8 mouse cellular contexts compared by ENCODE assay signal in the genomic region with DNA sequence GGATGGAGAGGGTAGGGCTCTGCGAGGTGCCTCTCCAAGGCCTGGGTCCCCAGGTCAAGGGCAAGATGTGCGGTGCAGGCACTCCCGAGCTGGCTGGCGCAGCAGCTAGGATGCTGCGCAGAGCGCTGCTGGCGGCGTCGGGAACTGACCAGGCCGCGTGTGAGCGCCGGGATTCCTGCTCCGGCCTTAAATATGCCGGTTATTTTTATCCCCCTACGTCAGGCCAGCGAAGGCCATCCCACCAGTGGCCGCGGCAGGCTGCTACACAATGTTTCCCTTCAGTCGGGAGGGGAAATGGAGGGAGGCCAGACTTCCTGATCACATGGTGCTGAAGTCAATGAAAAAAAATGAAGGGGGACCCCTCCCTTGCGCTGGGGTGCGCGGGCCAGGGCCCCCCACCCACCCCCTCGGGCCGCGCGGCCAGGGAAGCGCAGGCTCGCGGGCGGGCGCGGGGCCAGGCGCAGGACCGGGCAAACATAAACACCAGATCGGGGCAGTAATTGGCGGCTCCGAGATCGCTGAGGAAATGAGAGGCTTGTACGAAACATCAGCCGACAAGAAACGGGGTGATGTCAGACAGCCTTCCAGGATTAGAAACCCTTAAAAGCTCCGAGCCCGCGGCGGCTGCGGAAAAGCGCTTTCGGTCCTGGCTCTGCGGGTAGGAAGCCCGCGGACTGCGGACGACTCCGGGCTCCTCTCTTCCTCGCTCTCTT.
DNase-seq lines count a peak whose midpoint lies in the region; ATAC-seq and TF ChIP-seq lines count a peak whose summit lies in the region.

No protein-coding gene starts in this region.

- peak; percentile 91 for ATAC-seq in hindbrain, embryonic 11.5 days (ENCODE audit: low FRiP score)
- ATAC-seq in lung, postnatal 0 days: peak; percentile 96

- peak; percentile 31 for DNase-seq in ES-CJ7 (ENCODE audit: low read depth, low spot score)
- peak; percentile 89 for DNase-seq in cerebellum, adult 9-10 months
- DNase-seq in frontal cortex, postnatal 10 days (ENCODE audit: low spot score in 2 of 2): peak; percentile 80 to 81
- DNase-seq in hindbrain, embryonic 11.5 days (ENCODE audit: low spot score): peak; percentile 81
- peak; percentile 79 for DNase-seq in layer of hippocampus, postnatal 14 days (ENCODE audit: low spot score in 2 of 2)
- peak; percentile 97 for DNase-seq in lung, postnatal 0 days (ENCODE audit: low spot score)
- peak; percentile 63 for DNase-seq in ovary, postnatal 10 days (ENCODE audit: low spot score)
- DNase-seq in thymus, adult 2 months: peak; percentile 14

- no peaks in the 10 kb centered on the region for H3K9me3 ChIP-seq in hindbrain, embryonic 11.5 days (ENCODE audit: control insufficient read depth, low read length)
- H3K9me3 ChIP-seq in lung, postnatal 0 days (ENCODE audit: low read length): no peaks in the 10 kb centered on the region

- peak; percentile 94 for TF ChIP-seq EP300 in lung, postnatal 0 days (IDR thresholded peaks at IDR 0.05)

- no peaks in the 10 kb centered on the region for H3K36me3 ChIP-seq in hindbrain, embryonic 11.5 days (ENCODE audit: control insufficient read depth, insufficient read depth, low read length)
- H3K36me3 ChIP-seq in lung, postnatal 0 days (ENCODE audit: insufficient read depth, low read length): no peaks in the 10 kb centered on the region
- no peaks in the 10 kb centered on the region for H3K36me3 ChIP-seq in thymus, adult 2 months (ENCODE audit: control insufficient read depth, insufficient read depth, low read length)

- WGBS in hindbrain, embryonic 11.5 days: under 1% methylated on average over 56 of the region's 56 CpGs
- 2% methylated on average over 55 of the region's 56 CpGs for WGBS in lung, postnatal 0 days
- 2% methylated on average over 56 of the region's 56 CpGs for WGBS in thymus, adult 2 months

- peak overlapping the region; percentile 71 for H3K4me2 ChIP-seq in hindbrain, embryonic 11.5 days (replicated peaks; ENCODE audit: low read depth, low read length)
- H3K4me2 ChIP-seq in lung, postnatal 0 days (replicated peaks; ENCODE audit: low read depth, low read length): peak overlapping the region; percentile 79

- peak overlapping the region; percentile 87 for H3K9ac ChIP-seq in hindbrain, embryonic 11.5 days (ENCODE audit: low read depth, low read length)
- H3K9ac ChIP-seq in lung, postnatal 0 days (replicated peaks; ENCODE audit: low read depth): peak overlapping the region; percentile 51

- H3K4me3 ChIP-seq in hindbrain, embryonic 11.5 days (ENCODE audit: low read depth, low read length): peak overlapping the region; percentile 57
- peak overlapping the region; percentile 50 for H3K4me3 ChIP-seq in lung, postnatal 0 days (ENCODE audit: low read depth, low read length)
- peak overlapping the region; percentile 40 for H3K4me3 ChIP-seq in thymus, adult 2 months (ENCODE audit: control insufficient read depth, insufficient read depth, low read length)

- no peaks in the 10 kb centered on the region; the same call in none of the 2 replicates for H3K4me1 ChIP-seq in hindbrain, embryonic 11.5 days (replicated peaks; ENCODE audit: control insufficient read depth, insufficient read depth, low read length)
- H3K4me1 ChIP-seq in lung, postnatal 0 days (ENCODE audit: insufficient read depth, low read depth, low read length): peaks cover 3% of the 10 kb centered on the region; the same call in 1 of the 2 replicates
- no peaks in the 10 kb centered on the region for H3K4me1 ChIP-seq in thymus, adult 2 months (replicated peaks; ENCODE audit: control insufficient read depth, insufficient read depth, low read length)

- no peak for TF ChIP-seq POLR2A in thymus, adult 2 months (IDR thresholded peaks at IDR 0.05; ENCODE audit: control insufficient read depth, extremely low read depth, insufficient read depth, low read length, poor library complexity)

- TF ChIP-seq CTCF in lung, postnatal 0 days (IDR thresholded peaks at IDR 0.05): peak; percentile 64
- no peak for TF ChIP-seq CTCF in thymus, adult 2 months (IDR thresholded peaks at IDR 0.05; ENCODE audit: borderline replicate concordance, control insufficient read depth, extremely low read depth, insufficient read depth, low read length, poor library complexity)

- peaks cover 6% of the 10 kb centered on the region; the same call in 1 of the 2 replicates for H3K27me3 ChIP-seq in hindbrain, embryonic 11.5 days (ENCODE audit: control insufficient read depth, insufficient read depth, low read length)
- no peaks in the 10 kb centered on the region; the same call in 1 of the 2 replicates for H3K27me3 ChIP-seq in lung, postnatal 0 days (replicated peaks; ENCODE audit: insufficient read depth, low read length)
- peaks cover 3% of the 10 kb centered on the region; the same call in 1 of the 2 replicates for H3K27me3 ChIP-seq in thymus, adult 2 months (ENCODE audit: control insufficient read depth, insufficient read depth, low read length)

- peak overlapping the region; percentile 75 for H3K27ac ChIP-seq in hindbrain, embryonic 11.5 days (ENCODE audit: low read depth, low read length)
- peak overlapping the region; percentile 85 for H3K27ac ChIP-seq in lung, postnatal 0 days (ENCODE audit: low read length)
- no peak overlapping the region; the same call in 1 of the 2 replicates for H3K27ac ChIP-seq in thymus, adult 2 months (ENCODE audit: control insufficient read depth, insufficient read depth, low read length)

Comparison
In these comparisons a context has a peak if more than half of its experiments do, and no peak if none do; other contexts are left out.
1. DNase-seq: peak in every context shown above with its lines; median percentile 97 in lung, postnatal 0 days; 89 in cerebellum, adult 9-10 months; 81 in hindbrain, embryonic 11.5 days; 80 in frontal cortex, postnatal 10 days; 79 in layer of hippocampus, postnatal 14 days; 63 in ovary, postnatal 10 days; 31 in ES-CJ7; 14 in thymus, adult 2 months.